Mouse (Mus musculus): Measurements from ENCODE around the gene Rad51d.

GRCm38 (mm10) chr11:82866850-82867564 is 23.4 kb downstream of the Rad51d start:
- TF ChIP-seq POLR2A (IDR thresholded peaks at IDR 0.05; ENCODE audit: insufficient read length, low read depth), result no peak
- TF ChIP-seq USF1 (IDR thresholded peaks at IDR 0.05; ENCODE audit: low read depth), result no peak
- no peak for TF ChIP-seq CEBPB (IDR thresholded peaks at IDR 0.05; ENCODE audit: insufficient read depth, poor library complexity, severe bottlenecking)

Measured in myocyte (in vitro differentiated cells).